Mouse (Mus musculus): ENCODE results near the gene Rtl6. TPM values are rescaled to one million over a fixed set of nuclear protein-coding genes. Genes with fewer than 3 reads are reported as not detected.

Gene Rtl6
- total RNA-seq, 1 experiment from 2014 or later, result 3.7 TPM

DNA sequence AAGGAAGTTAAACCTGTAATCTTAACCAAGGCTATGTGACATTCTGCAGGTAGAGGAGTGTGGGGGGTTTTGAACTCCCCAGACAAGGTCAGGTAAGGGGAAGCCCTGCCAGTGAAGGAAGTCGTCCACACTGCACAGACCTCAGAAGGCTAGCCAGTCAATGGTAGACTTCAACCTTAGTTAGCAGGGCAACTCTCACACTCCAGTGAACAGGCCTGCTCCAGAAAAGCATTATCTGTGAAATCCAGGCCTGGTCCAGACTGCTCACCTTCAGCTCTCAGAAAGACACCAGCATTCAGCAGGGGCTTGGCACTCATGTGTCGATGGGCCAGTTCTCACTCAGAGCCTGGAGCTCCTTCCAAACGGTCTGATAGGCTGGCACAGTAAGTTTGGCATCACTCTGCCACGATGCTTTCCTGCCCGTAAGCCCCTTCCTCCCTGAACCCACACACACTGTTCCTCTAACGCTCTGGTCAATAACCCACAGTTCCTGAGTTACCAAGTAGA, 8.3 kb downstream of the Rtl6 start:
- no peak for ATAC-seq (replicated peaks in 1 of 2; ENCODE audit: insufficient read depth in 1 of 2, low FRiP score in 2 of 2, low TSS enrichment in 1 of 2, low read depth in 1 of 2, poor library complexity in 2 of 2, severe bottlenecking in 2 of 2)

DNA sequence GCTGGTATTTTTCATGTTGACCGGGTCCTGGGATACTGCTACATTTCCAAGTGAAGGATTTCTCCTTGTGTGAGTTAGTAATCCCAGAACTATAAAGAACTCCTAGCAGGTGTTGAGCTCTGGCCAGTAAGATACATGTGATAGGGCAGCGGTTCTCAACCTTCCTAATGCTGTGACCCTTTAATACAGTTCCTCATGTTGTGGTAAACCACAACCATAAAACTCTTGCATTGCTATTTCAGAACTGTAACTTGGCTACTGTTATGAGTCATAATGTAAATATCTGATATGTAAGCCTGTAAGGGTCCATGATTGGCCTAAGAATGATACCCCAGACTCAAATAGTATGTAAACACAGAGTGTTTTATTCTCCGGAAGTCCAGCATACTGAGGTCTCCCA, 11.6 kb downstream of the Rtl6 start:
- peak; percentile 14 to 19; a peak in 1 of 4 replicates for ATAC-seq (replicated peaks in 1 of 2; ENCODE audit: insufficient read depth in 1 of 2, low FRiP score in 2 of 2, low TSS enrichment in 1 of 2, low read depth in 1 of 2, poor library complexity in 2 of 2, severe bottlenecking in 2 of 2)

DNA sequence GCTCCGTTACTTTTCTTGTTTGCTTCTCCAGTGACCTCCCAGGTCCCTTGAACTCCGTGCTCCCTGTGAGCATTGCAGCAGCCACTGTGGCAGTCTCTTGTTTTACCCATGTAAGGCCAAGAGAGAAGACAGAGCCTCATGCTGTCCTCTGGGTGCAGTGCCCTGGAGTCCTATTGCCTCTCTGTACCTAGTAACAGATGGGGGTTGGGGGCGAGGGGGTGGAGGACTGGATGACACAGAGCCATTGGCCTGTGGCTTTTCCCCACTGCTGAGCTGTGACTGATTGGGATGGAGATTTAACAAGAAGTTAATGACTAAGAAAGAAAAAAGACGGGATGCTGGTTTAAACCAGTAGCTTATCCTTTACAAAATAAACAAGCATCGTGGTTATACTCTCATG, 16.4 kb downstream of the Rtl6 start:
- no peak for ATAC-seq (replicated peaks in 1 of 2; ENCODE audit: insufficient read depth in 1 of 2, low FRiP score in 2 of 2, low TSS enrichment in 1 of 2, low read depth in 1 of 2, poor library complexity in 2 of 2, severe bottlenecking in 2 of 2)

DNA sequence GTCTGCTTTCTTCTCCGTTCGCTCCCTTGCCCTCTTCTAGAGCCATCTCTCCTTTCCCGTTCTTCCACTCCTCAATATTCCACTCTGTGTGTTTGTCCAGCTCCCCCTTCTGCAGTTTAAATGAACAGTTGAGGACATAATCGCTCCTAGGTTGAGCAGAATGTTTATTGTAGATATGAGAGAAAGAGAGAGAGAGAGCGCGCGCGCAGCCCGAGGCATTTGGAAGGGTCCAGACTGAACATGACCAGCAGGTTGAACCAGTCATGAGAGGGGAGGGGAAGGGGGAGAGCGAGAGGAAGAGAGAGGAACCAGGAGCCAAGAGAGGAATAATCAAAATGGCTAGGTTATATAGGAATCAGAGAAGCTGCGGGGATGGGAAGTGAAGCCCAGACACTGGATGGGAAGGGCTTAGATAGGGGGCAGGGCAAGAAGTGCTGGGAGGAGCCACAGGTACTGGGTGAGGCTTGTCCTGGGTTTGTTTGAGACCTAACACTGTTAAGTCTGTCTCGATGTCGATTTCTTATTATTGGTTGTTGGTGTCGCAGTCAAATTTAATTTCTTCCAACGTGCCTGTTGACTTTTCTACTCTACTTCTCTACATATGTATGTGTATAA, 18.5 kb downstream of the Rtl6 start:
- ATAC-seq (replicated peaks in 1 of 2; ENCODE audit: insufficient read depth in 1 of 2, low FRiP score in 2 of 2, low TSS enrichment in 1 of 2, low read depth in 1 of 2, poor library complexity in 2 of 2, severe bottlenecking in 2 of 2), result no peak

DNA sequence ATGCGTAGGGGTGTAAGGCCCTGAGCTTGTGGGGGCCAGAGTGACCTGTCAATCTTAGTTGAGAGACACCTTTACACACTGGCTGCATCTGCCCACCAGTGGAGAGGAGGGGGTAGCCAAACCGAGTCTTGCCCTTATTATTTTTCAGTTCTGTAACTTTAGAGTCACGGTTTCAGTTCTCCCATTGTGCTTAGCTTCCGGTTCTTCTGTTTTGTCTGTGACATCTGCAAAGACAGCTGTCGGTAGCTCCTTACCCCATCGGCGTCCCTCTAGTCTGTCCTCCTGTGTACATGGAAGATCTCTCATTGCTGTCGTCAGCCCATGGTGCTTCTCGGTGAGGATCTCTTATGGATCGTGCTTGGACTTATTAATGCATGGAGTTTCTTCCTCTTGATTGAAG, 20.5 kb downstream of the Rtl6 start:
- ATAC-seq (replicated peaks in 1 of 2; ENCODE audit: insufficient read depth in 1 of 2, low FRiP score in 2 of 2, low TSS enrichment in 1 of 2, low read depth in 1 of 2, poor library complexity in 2 of 2, severe bottlenecking in 2 of 2), result no peak

DNA sequence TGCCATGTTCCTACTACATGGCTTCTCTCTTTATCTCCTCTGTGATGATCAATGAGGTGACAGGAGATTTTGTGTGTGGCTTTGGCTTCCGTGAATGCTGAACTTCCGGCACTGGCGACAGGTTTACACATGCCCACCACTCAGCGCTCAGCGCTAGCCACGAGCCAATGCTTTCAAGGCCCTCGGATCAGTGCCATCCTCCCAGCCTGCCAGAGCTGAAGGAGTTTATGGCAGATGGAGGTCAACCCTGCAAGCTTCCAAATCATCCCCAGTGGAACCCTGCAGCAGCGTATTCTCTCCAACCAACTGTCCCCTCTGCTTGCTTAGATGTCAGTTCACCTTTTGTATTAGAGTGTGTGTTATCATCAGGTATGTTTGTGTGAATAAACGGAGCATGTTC, 21.0 kb downstream of the Rtl6 start:
- no peak for ATAC-seq (replicated peaks in 1 of 2; ENCODE audit: insufficient read depth in 1 of 2, low FRiP score in 2 of 2, low TSS enrichment in 1 of 2, low read depth in 1 of 2, poor library complexity in 2 of 2, severe bottlenecking in 2 of 2)

DNA sequence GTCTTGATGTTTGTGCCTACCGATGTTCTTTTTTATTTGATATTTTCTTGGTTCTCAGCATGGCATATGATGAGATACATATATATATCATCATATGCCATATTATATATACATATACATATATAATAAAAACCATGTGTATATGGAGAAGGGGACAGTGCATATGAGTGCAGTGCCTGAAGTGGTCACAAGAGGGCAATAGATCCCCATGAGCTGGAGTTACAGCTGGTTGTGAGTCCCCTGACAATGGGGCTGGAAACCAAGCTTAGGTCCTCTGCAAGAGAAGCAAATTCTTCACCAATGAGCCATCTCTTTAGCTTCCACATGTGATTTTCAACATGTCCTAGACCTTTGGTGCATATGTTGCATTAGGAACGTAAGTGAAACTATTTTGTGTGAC, 21.7 kb downstream of the Rtl6 start:
- ATAC-seq (replicated peaks in 1 of 2; ENCODE audit: insufficient read depth in 1 of 2, low FRiP score in 2 of 2, low TSS enrichment in 1 of 2, low read depth in 1 of 2, poor library complexity in 2 of 2, severe bottlenecking in 2 of 2), result no peak

DNA sequence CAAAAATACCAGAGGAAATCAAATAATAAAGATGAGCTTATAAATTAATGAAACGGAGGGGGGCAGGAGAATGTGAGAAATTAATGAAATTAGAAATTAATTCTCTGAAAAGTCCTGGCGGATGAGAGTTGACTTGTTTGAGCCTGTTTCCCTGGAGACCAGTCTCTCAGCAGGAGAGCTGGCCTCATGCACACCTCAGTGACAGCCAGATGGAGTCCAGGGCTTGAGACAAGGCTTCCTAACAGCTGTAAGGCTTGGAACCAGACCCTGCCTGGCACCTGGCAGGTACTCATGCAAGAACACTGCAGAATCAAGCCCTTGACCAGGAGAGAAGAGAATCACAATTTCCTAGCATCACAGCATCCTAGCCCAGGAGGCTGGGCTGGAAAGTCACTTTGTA, 25.4 kb downstream of the Rtl6 start:
- ATAC-seq (replicated peaks in 1 of 2; ENCODE audit: insufficient read depth in 1 of 2, low FRiP score in 2 of 2, low TSS enrichment in 1 of 2, low read depth in 1 of 2, poor library complexity in 2 of 2, severe bottlenecking in 2 of 2), result no peak

DNA sequence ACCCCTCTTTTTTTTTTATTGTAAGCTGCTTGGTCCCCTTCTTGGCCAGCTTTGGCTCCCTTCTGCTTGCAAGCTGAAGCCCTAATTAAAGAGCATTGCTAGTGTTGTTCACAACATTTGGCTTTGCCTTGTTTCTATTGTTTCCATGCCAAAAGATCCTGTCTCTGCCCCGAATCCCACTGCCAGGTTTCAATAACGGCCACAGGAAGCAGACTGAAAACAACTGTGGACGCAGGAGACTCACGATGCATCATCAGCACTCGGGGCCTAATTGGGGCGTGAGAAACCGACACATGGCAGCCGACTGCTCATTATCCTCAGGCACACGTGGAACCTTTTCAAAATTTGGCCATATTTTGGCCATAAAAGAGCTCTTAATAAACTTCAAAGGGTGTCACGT, 26.1 kb downstream of the Rtl6 start:
- no peak for ATAC-seq (replicated peaks in 1 of 2; ENCODE audit: insufficient read depth in 1 of 2, low FRiP score in 2 of 2, low TSS enrichment in 1 of 2, low read depth in 1 of 2, poor library complexity in 2 of 2, severe bottlenecking in 2 of 2)

DNA sequence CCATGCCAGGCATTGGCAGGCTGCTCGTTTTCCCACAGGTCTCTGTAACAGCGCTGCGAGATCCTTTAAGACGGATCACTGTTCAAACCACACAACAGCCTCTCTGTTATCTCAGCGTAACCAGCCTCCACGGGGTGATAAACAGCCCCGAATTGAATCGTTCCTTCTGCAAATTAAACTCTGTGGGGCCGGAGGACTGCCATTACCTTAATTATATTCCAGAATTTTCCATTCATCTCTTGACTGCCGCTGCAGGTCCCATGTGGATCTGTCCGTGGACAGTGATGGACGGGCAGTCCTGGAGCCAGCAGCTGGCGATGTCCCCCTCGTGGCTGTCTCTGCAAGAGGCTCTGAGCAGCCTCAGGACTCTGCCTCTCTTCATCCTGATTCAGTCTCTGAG, 30.7 kb downstream of the Rtl6 start:
- ATAC-seq (replicated peaks in 1 of 2; ENCODE audit: insufficient read depth in 1 of 2, low FRiP score in 2 of 2, low TSS enrichment in 1 of 2, low read depth in 1 of 2, poor library complexity in 2 of 2, severe bottlenecking in 2 of 2), result no peak

DNA sequence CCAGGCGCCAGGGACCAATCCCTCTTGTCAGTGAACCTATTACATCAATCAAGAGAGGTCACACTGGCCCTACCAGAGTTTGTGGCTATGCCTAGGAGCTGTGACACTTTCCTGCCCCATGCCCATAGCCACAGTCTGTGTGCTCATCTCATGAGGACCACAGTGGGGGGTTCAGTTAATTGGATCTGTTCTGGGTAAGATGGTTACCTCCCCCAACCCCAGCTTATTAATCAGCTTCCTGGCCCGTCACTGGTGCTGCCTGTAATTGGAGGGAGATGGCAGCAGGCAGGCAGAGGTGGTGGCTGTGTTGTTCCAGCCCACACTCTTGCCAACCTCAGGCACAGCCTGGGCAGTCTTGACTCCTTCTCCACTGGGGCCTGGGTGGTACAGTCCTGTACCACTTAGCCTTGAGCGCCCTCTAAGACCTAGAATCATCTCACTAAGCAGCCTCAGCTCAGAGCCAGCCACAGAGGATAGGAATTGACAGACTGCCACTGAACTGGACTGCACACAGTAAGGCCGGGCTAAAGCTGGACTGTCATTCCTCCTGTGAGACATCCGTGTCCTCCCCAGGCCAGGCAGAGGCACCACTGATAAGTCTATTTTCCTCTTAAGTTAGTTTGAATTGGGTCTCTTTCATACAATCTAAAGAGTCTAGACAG, 32.3 kb downstream of the Rtl6 start:
- no peak for ATAC-seq (replicated peaks in 1 of 2; ENCODE audit: insufficient read depth in 1 of 2, low FRiP score in 2 of 2, low TSS enrichment in 1 of 2, low read depth in 1 of 2, poor library complexity in 2 of 2, severe bottlenecking in 2 of 2)

DNA sequence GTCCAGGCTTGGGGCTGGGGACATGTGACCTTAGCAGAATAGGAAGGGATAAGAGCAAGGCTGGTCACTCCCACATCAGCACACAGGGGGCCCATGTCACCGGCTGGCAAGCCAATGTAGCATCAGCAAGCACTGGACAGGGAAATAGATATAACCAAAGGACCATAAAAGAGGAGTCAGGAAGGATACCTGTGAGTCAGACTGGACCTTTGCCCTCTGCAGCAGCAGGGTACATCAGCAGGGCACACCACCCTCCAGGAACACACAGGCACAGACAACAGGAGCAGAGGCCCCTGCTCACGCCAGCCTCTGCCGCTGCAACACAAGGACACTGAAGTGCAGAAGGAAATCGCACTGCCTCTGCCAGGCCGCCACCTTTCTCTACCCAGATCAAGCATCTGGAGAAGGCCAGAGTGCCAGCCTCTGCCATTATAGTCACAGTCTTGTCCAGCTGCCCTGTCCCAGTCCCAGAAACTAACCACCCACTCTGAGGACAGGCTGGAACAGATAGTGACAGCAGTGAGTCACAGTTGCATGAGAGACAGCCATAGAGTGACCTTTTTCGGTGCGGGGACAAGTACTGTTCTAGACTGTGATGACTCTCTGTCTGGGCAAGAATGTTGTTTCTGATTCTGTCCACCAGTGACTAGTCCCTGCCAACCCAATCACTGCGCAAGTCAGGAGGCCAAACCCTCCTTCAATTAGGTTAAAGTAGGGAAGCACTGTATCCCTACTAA, 34.5 kb downstream of the Rtl6 start:
- no peak for ATAC-seq (replicated peaks in 1 of 2; ENCODE audit: insufficient read depth in 1 of 2, low FRiP score in 2 of 2, low TSS enrichment in 1 of 2, low read depth in 1 of 2, poor library complexity in 2 of 2, severe bottlenecking in 2 of 2)

DNA sequence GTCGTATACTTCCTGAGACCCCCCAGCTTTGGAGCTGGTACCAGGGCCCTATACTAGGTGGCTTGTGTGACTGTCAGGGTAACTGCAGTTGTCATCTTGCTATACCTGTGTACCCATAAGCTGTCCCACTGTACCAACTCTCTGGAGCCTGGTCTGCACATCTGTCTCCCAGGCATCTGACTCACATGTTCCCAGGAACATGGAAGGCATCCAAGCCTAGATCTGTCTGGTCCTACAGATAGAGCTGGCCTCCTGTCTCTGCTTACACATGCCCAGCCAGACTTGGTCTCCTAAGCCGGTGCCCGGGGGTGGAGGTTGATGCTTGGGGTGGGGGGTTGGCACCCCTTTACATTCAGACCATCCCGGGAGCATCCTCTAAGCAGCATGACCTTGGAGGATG, 36.1 kb downstream of the Rtl6 start:
- ATAC-seq (replicated peaks in 1 of 2; ENCODE audit: insufficient read depth in 1 of 2, low FRiP score in 2 of 2, low TSS enrichment in 1 of 2, low read depth in 1 of 2, poor library complexity in 2 of 2, severe bottlenecking in 2 of 2), result no peak

DNA sequence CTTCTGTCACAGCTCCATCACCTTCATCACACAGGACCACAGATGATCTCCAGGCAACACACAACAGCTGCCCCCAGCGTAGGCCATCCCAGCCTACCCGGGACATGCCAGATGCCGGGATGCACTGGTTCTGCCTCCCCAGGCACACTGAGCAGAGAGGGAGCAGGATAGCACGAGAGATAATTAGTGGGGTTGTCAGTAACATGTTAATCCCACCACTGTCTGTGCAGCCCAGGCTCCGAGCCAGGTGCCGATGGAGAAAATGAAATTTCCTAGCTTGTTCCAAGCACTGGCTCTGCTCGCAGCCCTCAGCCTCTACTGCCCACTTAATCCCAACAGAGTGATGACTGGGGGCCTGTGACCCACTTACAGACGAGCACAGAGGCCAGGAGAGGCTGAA, 39.1 kb downstream of the Rtl6 start:
- no peak for ATAC-seq (replicated peaks in 1 of 2; ENCODE audit: insufficient read depth in 1 of 2, low FRiP score in 2 of 2, low TSS enrichment in 1 of 2, low read depth in 1 of 2, poor library complexity in 2 of 2, severe bottlenecking in 2 of 2)

DNA sequence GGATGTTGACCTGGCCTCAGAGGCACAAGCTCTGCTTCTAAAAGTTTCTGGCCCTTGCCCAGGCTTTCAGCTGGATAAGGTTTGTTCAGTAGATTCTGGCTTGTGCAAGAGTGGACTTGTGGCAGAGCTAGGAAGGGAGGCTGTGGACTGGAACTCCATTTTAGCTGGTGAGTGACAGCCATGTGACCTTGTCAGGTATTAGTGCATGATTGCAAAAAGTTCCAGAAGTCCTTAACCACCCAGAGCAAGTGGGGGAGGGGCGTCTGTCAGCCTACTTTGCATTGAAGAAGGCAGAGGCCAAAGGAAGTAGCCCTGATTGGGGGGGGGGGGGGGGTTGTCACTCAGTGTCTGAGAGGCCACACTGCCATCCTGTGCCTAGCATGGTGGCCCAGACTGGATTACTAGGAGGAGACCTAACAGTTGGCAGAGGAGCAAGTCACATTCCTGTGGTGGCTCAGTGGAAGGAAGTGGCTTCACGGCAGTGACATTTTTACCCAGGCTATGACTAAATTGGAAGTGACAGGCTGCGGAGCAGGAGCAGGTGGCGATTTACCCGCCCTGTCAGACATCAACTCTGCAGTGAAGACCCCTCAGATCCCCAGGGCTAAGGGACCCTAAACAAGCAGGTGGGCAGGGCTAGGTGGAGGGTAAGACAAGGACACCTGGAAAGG, 44.9 kb downstream of the Rtl6 start:
- ATAC-seq (replicated peaks in 1 of 2; ENCODE audit: insufficient read depth in 1 of 2, low FRiP score in 2 of 2, low TSS enrichment in 1 of 2, low read depth in 1 of 2, poor library complexity in 2 of 2, severe bottlenecking in 2 of 2), result peak; percentile 72 to 84

DNA sequence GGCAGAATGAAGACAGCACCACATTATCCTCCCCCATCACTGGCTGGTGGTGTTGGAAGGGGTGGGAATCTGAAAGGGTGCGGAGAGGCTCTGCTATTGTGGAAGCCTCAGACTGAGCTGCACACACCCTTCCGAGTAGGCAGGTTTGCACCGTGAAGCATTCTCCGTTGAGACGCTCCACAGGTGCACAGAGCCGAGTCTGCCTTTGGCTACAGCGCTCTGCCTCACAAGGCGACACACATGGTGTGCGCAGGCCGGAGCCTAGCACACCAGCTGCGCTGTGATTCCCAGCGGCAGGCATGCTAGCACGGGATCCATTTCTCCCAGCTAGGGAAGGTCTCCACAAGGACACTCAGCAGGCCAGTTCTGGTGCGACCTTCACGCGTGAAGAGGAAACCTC, 47.6 kb downstream of the Rtl6 start:
- no peak for ATAC-seq (replicated peaks in 1 of 2; ENCODE audit: insufficient read depth in 1 of 2, low FRiP score in 2 of 2, low TSS enrichment in 1 of 2, low read depth in 1 of 2, poor library complexity in 2 of 2, severe bottlenecking in 2 of 2)

DNA sequence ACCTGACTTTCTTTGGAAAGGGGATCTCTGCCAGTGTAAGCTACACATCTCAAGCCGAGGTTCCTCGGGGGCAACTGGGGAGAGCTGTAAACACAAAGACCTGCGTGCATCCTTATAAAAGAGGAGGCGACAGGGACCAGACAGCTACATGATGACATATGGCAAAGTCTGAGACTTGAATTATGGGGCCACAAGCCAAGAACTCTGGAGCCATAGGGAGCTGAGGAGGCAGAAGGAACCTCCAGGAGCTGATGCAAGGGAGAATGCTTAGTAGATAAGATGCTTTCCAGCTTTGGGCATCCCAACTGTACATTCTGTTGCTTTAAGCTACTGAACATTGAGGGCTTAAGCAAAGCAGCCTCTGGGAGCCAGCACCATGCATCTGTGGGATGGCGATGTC, 48.5 kb downstream of the Rtl6 start:
- ATAC-seq (replicated peaks in 1 of 2; ENCODE audit: insufficient read depth in 1 of 2, low FRiP score in 2 of 2, low TSS enrichment in 1 of 2, low read depth in 1 of 2, poor library complexity in 2 of 2, severe bottlenecking in 2 of 2), result no peak

DNA sequence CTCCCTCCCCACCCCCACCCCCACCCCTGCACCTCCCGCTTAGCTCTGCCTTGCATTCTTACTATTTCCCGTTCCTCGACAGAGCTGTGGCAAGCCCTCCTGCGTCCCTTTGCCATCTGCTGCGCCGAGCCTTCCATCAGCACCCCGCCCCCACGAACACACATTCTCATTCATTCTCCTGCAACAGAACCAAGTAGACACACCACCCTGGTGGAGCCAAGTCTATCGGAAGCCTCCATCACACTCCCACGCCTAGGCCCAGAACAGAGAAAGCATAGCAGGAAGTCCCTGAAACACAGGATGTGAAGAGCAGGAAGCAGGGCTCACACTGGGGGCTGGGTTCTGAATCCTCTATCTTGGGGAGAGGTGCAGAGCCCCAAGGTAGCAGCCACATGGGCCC, 51.6 kb downstream of the Rtl6 start:
- ATAC-seq (replicated peaks in 1 of 2; ENCODE audit: insufficient read depth in 1 of 2, low FRiP score in 2 of 2, low TSS enrichment in 1 of 2, low read depth in 1 of 2, poor library complexity in 2 of 2, severe bottlenecking in 2 of 2), result no peak
